Mouse (Mus musculus): Measurements from ENCODE around the gene Lrrc74a. TPM values are rescaled to one million over a fixed set of nuclear protein-coding genes. Genes with fewer than 3 reads are reported as not detected.

Gene Lrrc74a
- total RNA-seq, 2 experiments from 2014 or later: not detected

GRCm38 (mm10) chr12:86719961-86720639 is 14.1 kb upstream of the Lrrc74a start:
- DNase-seq: no peak

GRCm38 (mm10) chr12:86721453-86721852 is 12.7 kb upstream of the Lrrc74a start:
- DNase-seq: no peak

GRCm38 (mm10) chr12:86724300-86724699 is 9.9 kb upstream of the Lrrc74a start:
- no peak for DNase-seq

GRCm38 (mm10) chr12:86725706-86726105 is 8.5 kb upstream of the Lrrc74a start:
- peak; percentile 2 to 6 for DNase-seq

GRCm38 (mm10) chr12:86726120-86726640 is 8.0 kb upstream of the Lrrc74a start, which contains the start of gene Angel1:
Gene Angel1 (minus strand): TSS chr12:86726460.
- peak; percentile 98 to 99 for DNase-seq

GRCm38 (mm10) chr12:86761036-86761435 is 26.9 kb downstream of the Lrrc74a start:
- no peak for DNase-seq

- no peak for DNase-seq
Observed at GRCm38 (mm10) chr12:86764060-86764459, 29.9 kb downstream of the Lrrc74a start.

- no peak for DNase-seq
Observed at GRCm38 (mm10) chr12:86766467-86766866, 32.3 kb downstream of the Lrrc74a start.

GRCm38 (mm10) chr12:86767868-86768631 is 33.9 kb downstream of the Lrrc74a start:
- peak; percentile 53 to 66 for DNase-seq

- DNase-seq: peak; percentile 83 to 90
Observed at GRCm38 (mm10) chr12:86768986-86769580, 34.9 kb downstream of the Lrrc74a start.

- no peak for DNase-seq
Observed at GRCm38 (mm10) chr12:86769819-86770218, 35.6 kb downstream of the Lrrc74a start.

- DNase-seq: peak; percentile 66 to 79
Observed at GRCm38 (mm10) chr12:86770261-86770670, 36.1 kb downstream of the Lrrc74a start.

- DNase-seq: no peak
Observed at GRCm38 (mm10) chr12:86770927-86771326, 36.8 kb downstream of the Lrrc74a start.

GRCm38 (mm10) chr12:86771823-86772427 is 37.8 kb downstream of the Lrrc74a start:
- peak; percentile 94 for DNase-seq

GRCm38 (mm10) chr12:86772551-86772950 is 38.4 kb downstream of the Lrrc74a start:
- no peak for DNase-seq

GRCm38 (mm10) chr12:86775561-86776280 is 41.6 kb downstream of the Lrrc74a start:
- peak in 1 of 2 experiments; percentile 51 for DNase-seq

GRCm38 (mm10) chr12:86776341-86776860 is 42.2 kb downstream of the Lrrc74a start:
- DNase-seq: peak in 1 of 2 experiments; percentile 27

- no peak for DNase-seq
Observed at GRCm38 (mm10) chr12:86778531-86778930, 44.4 kb downstream of the Lrrc74a start.

- peak in 1 of 2 experiments; percentile 60 for DNase-seq
Observed at GRCm38 (mm10) chr12:86779206-86779989, 45.2 kb downstream of the Lrrc74a start.

- DNase-seq: no peak
Observed at GRCm38 (mm10) chr12:86781654-86782202, 47.6 kb downstream of the Lrrc74a start.

All from adrenal gland, postnatal 36 days (tissue).